Mouse (Mus musculus) small intestine, adult 2 months (tissue): Measurements from ENCODE around the gene Cadps. TPM values are rescaled to one million over a fixed set of nuclear protein-coding genes. Genes with fewer than 3 reads are reported as not detected.

Source experiments
- H3K27ac ChIP-seq: fragments of 200-500 bp; 2 replicates; pipeline ENCODE4 v1.5.1; 2012; ENCODE audit warnings: low read depth, low read length, control low read depth, inconsistent platforms; ENCODE audit not compliant: insufficient read depth
- H3K27me3 ChIP-seq: fragments of 200-500 bp; 2 replicates; pipeline ENCODE4 v1.6.1; 2012; ENCODE audit warnings: mild to moderate bottlenecking, moderate library complexity, low read length, inconsistent platforms; ENCODE audit not compliant: control insufficient read depth, insufficient read depth
- H3K36me3 ChIP-seq: fragments of 200-500 bp; 2 replicates; pipeline ENCODE4 v1.6.1; 2012; ENCODE audit warnings: mild to moderate bottlenecking, low read length, control low read depth, inconsistent platforms; ENCODE audit not compliant: control insufficient read depth, insufficient read depth
- H3K4me1 ChIP-seq: fragments of 200-500 bp; 2 replicates; pipeline ENCODE4 v1.6.1; 2012; ENCODE audit warnings: low read length, inconsistent platforms, mixed read lengths; ENCODE audit not compliant: control insufficient read depth, insufficient read depth, insufficient read length
- H3K4me3 ChIP-seq: fragments of 200-500 bp; 2 replicates; pipeline ENCODE4 v1.5.1; 2012; ENCODE audit warnings: low read depth, mild to moderate bottlenecking, control low read depth, inconsistent platforms, low read length, moderate library complexity
- CTCF ChIP-seq: fragments of 200-500 bp; IDR thresholded peaks from 2 replicates; pipeline ENCODE4 v1.5.1; 2012; ENCODE audit warnings: low read depth, mild to moderate bottlenecking, control low read depth, inconsistent platforms, low read length, moderate library complexity, mixed read lengths; ENCODE audit not compliant: insufficient replicate concordance, insufficient read length; ENCODE audit errors: extremely low read depth
- POLR2A ChIP-seq: fragments of 200-500 bp; IDR thresholded peaks from 2 replicates; pipeline ENCODE4 v1.6.1; 2012; ENCODE audit warnings: low read depth, mild to moderate bottlenecking, control low read depth, inconsistent platforms, low read length, moderate library complexity
- WGBS: fragments of 180-500 bp; shearing (Covaris S2); methylation state at CpG from one replicate; pipeline ENCODE4 v1.1.7; 2018; 5-methylcytosine and 5-hydroxymethylcytosine counted together
- polyA plus RNA-seq: library from polyadenylated mRNA; depleted of rRNA; stranded (reverse); fragments of >200 nt; gene quantifications from 2 replicates; pipeline ENCODE4 v1.2.3, GENCODE M21; 2012

The Cadps gene
- polyA plus RNA-seq, 1 experiment = 0.41 TPM

DNA sequence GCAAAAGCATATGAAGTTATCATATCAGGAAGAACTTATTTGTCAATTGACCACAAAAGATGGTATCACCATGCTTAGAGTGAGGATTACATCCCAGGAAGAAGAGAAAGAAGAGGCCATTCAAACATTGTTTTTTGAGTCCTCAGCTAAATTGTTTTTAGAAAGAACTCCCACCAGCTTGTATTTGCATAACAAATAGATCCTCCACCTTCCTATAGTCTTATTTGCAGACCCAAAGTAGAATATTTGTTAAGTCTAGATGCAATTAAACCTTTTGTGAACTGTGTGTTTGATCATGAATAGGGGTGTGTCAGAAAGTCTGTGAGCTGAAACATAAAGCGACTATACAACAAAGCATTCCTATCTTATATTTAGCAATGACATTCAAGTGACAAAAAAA, 15.0 kb upstream of the Cadps start:
- Histone ChIP-seq H3K27ac (no peak overlapping the region), H3K4me1 (no peaks in the 10 kb centered on the region), H3K4me3 (no peak overlapping the region), H3K27me3 (no peaks in the 10 kb centered on the region), H3K36me3 (no peaks in the 10 kb centered on the region)
- TF ChIP-seq CTCF = no peak
- no peak for TF ChIP-seq POLR2A
- WGBS = 28% methylated on average over 1 of the region's 1 CpGs

DNA sequence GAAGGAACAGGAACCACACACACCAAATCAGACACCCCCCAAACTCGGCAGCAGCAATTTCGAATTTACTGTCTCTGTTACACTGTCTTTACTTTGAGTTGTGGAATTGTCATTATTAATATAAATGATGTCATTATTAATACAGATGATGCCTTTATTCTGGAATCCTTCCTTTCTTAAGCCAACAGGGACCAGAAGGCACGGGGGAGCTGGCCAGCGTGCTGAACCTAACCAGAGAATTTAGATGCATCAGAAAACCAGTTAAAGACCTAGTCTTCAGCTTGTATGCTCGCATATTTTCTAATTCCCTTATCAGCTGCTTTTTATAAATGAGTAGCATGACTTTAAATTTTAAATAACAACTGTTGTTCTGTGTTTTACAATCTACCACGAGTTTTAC, 902 bp upstream of the Cadps start:
- 15% methylated on average over 6 of the region's 6 CpGs for WGBS
- Histone ChIP-seq H3K4me3 (no peak overlapping the region), H3K36me3 (no peaks in the 10 kb centered on the region), H3K27ac (no peak overlapping the region), H3K4me1 (peaks cover 2% of the 10 kb centered on the region; the same call in 1 of the 2 replicates), H3K27me3 (peaks cover 3% of the 10 kb centered on the region; the same call in 1 of the 2 replicates)
- TF ChIP-seq POLR2A (no peak), CTCF (no peak)

DNA sequence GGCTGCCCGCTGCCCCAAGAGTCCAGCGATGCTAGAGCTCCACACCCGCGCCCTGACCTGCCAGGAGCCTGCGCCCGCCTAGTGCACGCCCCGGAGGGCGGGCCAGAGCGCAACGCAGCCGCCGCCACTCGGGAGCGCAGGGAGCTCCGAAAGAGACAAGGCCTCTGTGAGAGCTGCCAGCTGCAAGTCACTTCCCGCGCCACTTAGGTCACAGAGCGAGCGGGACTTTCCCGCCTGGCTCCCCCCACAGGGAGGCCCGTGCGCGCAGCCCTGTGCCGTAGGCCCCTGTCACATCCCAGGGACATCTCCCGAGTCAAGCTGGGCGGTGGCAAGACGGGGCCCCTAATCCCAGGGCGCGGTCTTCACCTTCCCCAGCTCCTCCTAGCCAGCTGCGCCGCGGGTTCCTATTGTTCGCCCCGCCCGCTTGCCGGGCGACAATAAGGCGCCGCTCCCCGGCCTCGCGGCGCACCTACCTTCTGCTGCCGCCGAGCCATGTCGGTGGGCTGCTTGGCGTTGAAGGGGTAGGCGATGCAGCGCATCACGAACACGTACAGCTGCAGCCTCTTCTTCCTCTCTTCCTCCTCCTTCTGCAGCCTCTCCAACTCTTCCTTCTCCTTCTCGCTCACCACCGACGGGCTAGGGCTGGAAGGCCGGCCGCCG, 918 bp downstream of the Cadps start:
- H3K27me3 ChIP-seq = peaks cover 3% of the 10 kb centered on the region; the same call in 1 of the 2 replicates
- peaks cover 2% of the 10 kb centered on the region; the same call in 1 of the 2 replicates for H3K4me1 ChIP-seq
- H3K4me3 ChIP-seq = peak overlapping the region; percentile 39
- H3K27ac ChIP-seq = no peak overlapping the region
- WGBS = 2% methylated on average over 58 of the region's 58 CpGs
- no peak for TF ChIP-seq POLR2A
- TF ChIP-seq CTCF = no peak
- H3K36me3 ChIP-seq = no peaks in the 10 kb centered on the region

DNA sequence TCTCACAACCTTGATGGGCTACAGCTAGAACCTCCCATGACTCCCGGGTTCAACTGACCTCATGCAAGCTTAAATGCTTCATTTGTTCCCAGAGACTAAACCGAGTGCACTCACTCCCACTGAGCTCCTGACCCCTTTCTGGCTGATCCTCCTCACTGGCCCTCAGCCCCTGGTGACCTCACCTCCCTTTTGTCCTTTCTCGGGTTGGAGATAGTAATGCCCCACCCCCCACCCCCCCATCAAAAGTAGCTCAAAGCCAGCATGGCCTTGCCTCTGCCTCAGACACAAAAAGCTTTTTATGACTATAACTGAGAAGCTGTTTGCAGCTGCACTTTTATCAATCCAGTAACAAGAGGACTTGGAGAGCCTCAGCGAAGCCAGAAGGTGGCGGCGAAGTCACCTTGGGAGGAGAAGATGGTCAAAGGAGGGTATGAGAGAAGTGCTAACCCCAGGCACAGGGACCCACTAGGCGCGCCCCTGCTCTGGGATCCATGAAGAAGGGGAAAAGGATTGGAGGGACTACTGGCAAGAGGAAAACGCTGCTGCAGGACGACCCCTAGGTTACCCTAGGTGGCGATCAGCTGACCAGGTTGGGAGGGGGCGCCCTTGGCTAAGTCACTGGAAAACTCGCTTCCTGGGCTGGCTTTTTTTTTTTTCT, 1.6 kb downstream of the Cadps start:
- Histone ChIP-seq H3K36me3 (no peaks in the 10 kb centered on the region), H3K27me3 (peaks cover 3% of the 10 kb centered on the region; the same call in 1 of the 2 replicates), H3K27ac (no peak overlapping the region), H3K4me3 (0 out of 2 replicates have a peak overlapping the region, but pooled peaks have one; percentile 39), H3K4me1 (peaks cover 2% of the 10 kb centered on the region; the same call in 1 of the 2 replicates)
- TF ChIP-seq POLR2A = no peak
- WGBS = 2% methylated on average over 13 of the region's 13 CpGs

DNA sequence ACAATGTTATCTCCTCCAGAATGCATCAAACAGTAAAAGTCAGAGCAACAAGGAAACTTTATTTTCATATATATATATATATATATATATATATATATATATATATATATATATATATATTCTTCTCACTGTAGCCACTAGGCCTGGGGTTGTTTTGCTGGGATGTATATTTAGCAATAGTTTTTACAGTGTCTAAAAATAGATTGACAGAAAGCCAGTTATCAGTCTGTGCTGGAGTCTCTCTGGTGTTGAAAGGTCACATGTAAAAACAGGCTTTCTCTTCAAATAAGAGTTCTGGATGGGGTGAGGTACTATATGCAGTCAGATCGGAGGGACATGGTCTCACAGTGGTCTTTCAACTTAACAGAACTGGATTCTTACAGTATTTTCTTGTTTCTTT, 2.7 kb downstream of the Cadps start:
- Histone ChIP-seq H3K27me3 (peaks cover 3% of the 10 kb centered on the region; the same call in 1 of the 2 replicates), H3K4me1 (peaks cover 2% of the 10 kb centered on the region; the same call in 1 of the 2 replicates), H3K36me3 (no peaks in the 10 kb centered on the region), H3K27ac (no peak overlapping the region), H3K4me3 (no peak overlapping the region)
- 65% methylated on average over 1 of the region's 1 CpGs for WGBS
- TF ChIP-seq CTCF (no peak), POLR2A (no peak)

DNA sequence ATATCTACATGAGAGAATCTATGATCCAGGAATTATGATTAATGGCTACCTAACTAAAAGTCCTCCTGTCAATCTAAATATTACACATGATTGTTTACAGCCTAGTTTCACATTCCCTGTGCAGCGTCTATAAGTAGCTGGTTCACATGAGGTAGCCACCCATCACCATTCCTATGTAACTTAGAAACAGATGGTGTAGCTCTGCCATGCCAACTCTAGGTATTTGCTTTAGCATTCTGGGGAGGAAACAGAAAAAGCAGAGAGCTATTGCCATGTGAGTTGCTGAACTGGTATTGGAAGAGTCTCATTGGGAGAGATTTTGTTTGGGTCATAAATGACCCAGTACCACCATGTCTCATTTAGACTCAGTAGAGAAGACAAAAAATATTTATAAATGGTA, 4.4 kb downstream of the Cadps start:
- TF ChIP-seq CTCF (no peak), POLR2A (no peak)
- Histone ChIP-seq H3K4me3 (no peak overlapping the region), H3K27me3 (peaks cover 3% of the 10 kb centered on the region; the same call in 1 of the 2 replicates), H3K27ac (no peak overlapping the region), H3K4me1 (peaks cover 2% of the 10 kb centered on the region; the same call in 1 of the 2 replicates), H3K36me3 (no peaks in the 10 kb centered on the region)
- 59% methylated on average over 1 of the region's 1 CpGs for WGBS

DNA sequence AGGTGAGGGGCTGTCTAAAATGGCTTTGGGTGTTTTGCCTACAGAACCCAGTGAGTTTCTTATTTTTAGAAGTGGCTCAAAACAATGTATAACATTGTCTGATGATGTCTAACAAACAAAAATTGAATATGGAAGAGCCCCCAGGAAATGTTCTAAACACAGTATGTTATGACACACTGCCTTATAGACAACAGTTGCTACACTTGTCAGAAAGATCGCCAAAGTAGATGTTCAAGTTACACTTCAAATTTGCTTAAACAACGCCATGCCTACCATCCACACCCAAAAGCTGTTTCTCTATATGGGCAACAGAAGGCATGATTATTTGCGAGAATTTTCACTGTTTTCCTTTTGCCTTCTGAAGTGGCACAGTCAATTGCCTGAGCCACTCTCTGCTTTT, 10.8 kb downstream of the Cadps start:
- Histone ChIP-seq H3K27ac (no peak overlapping the region), H3K4me1 (no peaks in the 10 kb centered on the region), H3K36me3 (no peaks in the 10 kb centered on the region), H3K4me3 (no peak overlapping the region), H3K27me3 (no peaks in the 10 kb centered on the region)
- WGBS = 85% methylated on average over 3 of the region's 3 CpGs
- TF ChIP-seq CTCF (no peak), POLR2A (no peak)
